Mouse (Mus musculus) neural tube, embryonic 11.5 days (tissue): ENCODE measurements at regions not wholly inside any gene's neighbourhood (a gene's known extent, or its start where the extent isn't known, plus 50 kb on each side); places are given as distances from the start of the nearest gene placed in this dataset.

ENCODE experiments used
- ATAC-seq: fragments of 200-750 bp; cut with Nextera tagmentation; 2 replicates; pipeline ENCODE4 v1.8.0; 2017; ENCODE audit warnings: moderate number of reproducible peaks, mild to moderate bottlenecking, moderate TSS enrichment, moderate library complexity; ENCODE audit not compliant: insufficient read depth, low FRiP score, low TSS enrichment
- DNase-seq: peaks from one replicate; pipeline ENCODE4 v3.0.0-alpha.2; 2015; ENCODE audit warnings: low spot score
- H3K27ac ChIP-seq: fragments of 300-500 bp; sonication (generic); 2 replicates; pipeline ENCODE4 v1.5.1; 2014; ENCODE audit warnings: low read depth, mild to moderate bottlenecking, low read length
- H3K27me3 ChIP-seq: fragments of 300-500 bp; sonication (generic); 2 replicates; pipeline ENCODE4 v1.6.1; 2014; ENCODE audit warnings: mild to moderate bottlenecking, low read length, mixed read lengths; ENCODE audit not compliant: control insufficient read depth, insufficient read depth
- H3K36me3 ChIP-seq: fragments of 300-500 bp; sonication (generic); 2 replicates; pipeline ENCODE4 v1.6.1; 2014; ENCODE audit warnings: mild to moderate bottlenecking, low read length, moderate library complexity, mixed read lengths; ENCODE audit not compliant: control insufficient read depth, insufficient read depth
- H3K4me1 ChIP-seq: fragments of 300-500 bp; sonication (generic); 2 replicates; pipeline ENCODE4 v1.6.1; 2014; ENCODE audit warnings: low read length, mixed read lengths; ENCODE audit not compliant: control insufficient read depth, insufficient read depth
- H3K4me2 ChIP-seq: fragments of 300-500 bp; sonication (generic); 2 replicates; pipeline ENCODE4 v1.6.1; 2014; ENCODE audit warnings: low read depth, mild to moderate bottlenecking, moderate library complexity
- H3K4me3 ChIP-seq: fragments of 300-500 bp; sonication (generic); 2 replicates; pipeline ENCODE4 v1.5.1; 2014; ENCODE audit warnings: low read depth, low read length
- H3K9ac ChIP-seq: fragments of 300-500 bp; sonication (generic); 2 replicates; pipeline ENCODE4 v1.6.1; 2014; ENCODE audit warnings: mild to moderate bottlenecking, low read length
- H3K9me3 ChIP-seq: fragments of 300-500 bp; sonication (generic); 2 replicates; pipeline ENCODE4 v1.6.1; 2016; ENCODE audit warnings: low read length; ENCODE audit not compliant: control insufficient read depth
- WGBS: fragments of 180-500 bp; shearing (Covaris S2); extraction: QIAGEN DNeasy Blood & Tissue Kit; methylation state at CpG from one replicate; pipeline ENCODE4 v1.1.7; 2014; 5-methylcytosine and 5-hydroxymethylcytosine counted together

- no peak for DNase-seq
- H3K27me3 ChIP-seq: no peaks in the 10 kb centered on the region
- no peak overlapping the region for H3K9ac ChIP-seq
- H3K4me2 ChIP-seq: no peak overlapping the region
- H3K4me1 ChIP-seq: no peaks in the 10 kb centered on the region
- no peak overlapping the region for H3K4me3 ChIP-seq
- no peak overlapping the region for H3K27ac ChIP-seq
- H3K9me3 ChIP-seq: no peaks in the 10 kb centered on the region
- no peak for ATAC-seq
- H3K36me3 ChIP-seq: no peaks in the 10 kb centered on the region
These were observed 118.0 kb upstream of the Ufm1 start for GRCm38 (mm10) chr3:53981585-53981984.

- no peak for ATAC-seq
- 70% methylated on average over 5 of the region's 5 CpGs for WGBS
These were observed 113.9 kb upstream of the Ufm1 start for GRCm38 (mm10) chr3:53977379-53978080.

GRCm38 (mm10) chr3:53974905-53975551, 111.4 kb upstream of the Ufm1 start:
- Histone ChIP-seq H3K4me1 (no peaks in the 10 kb centered on the region), H3K4me2 (no peak overlapping the region), H3K27me3 (no peaks in the 10 kb centered on the region), H3K27ac (no peak overlapping the region), H3K36me3 (no peaks in the 10 kb centered on the region), H3K9me3 (no peaks in the 10 kb centered on the region), H3K9ac (no peak overlapping the region), H3K4me3 (no peak overlapping the region)
- ATAC-seq: no peak
- DNase-seq: no peak
- 49% methylated on average over 10 of the region's 10 CpGs for whole genome bisulfite sequencing

More at GRCm38 (mm10) chr3:53977379-53978080, 113.9 kb upstream of the Ufm1 start:
- Histone ChIP-seq H3K27me3 (no peaks in the 10 kb centered on the region), H3K4me3 (no peak overlapping the region), H3K9me3 (no peaks in the 10 kb centered on the region), H3K36me3 (no peaks in the 10 kb centered on the region), H3K27ac (no peak overlapping the region), H3K9ac (no peak overlapping the region), H3K4me1 (no peaks in the 10 kb centered on the region), H3K4me2 (no peak overlapping the region)
- no peak for DNase-seq

DNA sequence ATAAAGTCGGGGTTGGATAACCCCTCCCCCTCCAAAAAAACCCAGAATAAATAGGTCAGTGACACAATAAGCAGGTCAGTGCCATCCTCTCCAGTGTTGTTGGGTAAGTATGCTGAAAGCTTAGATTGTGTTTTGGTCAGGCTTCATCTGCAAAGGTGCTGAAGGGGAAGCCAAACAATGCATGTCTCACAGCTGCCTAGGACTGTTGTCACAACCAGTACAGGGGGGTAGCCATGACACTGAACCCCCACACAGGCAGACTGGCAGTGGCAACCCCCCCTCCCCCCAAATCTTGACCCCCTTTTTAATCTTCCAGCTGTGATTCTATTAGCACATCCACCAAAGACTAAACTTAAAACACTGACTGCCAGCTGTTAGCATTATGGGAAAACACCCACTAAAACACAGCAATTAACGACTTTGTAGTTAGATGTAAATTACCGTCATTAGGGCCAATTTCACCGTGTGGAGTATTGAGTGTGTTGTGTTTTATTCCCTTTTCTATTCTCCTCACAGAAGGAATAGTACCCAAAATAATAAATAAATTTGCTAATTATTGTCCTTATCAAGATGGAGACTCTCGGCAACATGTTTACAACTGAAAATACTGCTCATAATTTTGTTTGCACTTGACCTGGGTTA, 105.5 kb upstream of the Ufm1 start:
- Histone ChIP-seq H3K36me3 (no peaks in the 10 kb centered on the region), H3K4me1 (no peaks in the 10 kb centered on the region), H3K27ac (no peak overlapping the region), H3K4me3 (no peak overlapping the region), H3K9me3 (no peaks in the 10 kb centered on the region), H3K4me2 (no peak overlapping the region), H3K9ac (no peak overlapping the region), H3K27me3 (no peaks in the 10 kb centered on the region)
- ATAC-seq (no peak), DNase-seq (no peak)
- WGBS: 37% methylated on average over 5 of the region's 5 CpGs

DNA sequence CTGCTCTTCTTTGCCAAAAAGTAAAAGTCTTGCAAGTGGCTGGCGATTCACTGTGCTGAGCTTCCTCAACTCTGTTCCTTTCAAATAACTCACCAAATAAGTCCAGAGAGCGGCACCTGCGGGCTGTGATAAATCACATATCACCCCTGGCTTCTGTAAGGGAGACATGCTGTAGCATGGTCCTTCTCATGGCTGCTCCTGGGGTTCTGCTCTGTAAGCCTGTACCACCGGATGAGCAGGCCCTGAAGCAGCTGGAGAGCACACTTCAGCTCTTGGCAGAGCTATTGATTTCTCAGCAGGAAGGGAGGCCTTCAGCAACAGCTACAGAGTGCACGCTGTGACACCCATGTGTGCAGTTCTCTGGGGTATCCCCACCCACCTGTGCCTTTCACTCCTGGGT, 101.5 kb upstream of the Ufm1 start:
- Histone ChIP-seq H3K27me3 (no peaks in the 10 kb centered on the region), H3K4me1 (no peaks in the 10 kb centered on the region), H3K9ac (no peak overlapping the region), H3K9me3 (no peaks in the 10 kb centered on the region), H3K36me3 (no peaks in the 10 kb centered on the region), H3K27ac (no peak overlapping the region), H3K4me3 (no peak overlapping the region), H3K4me2 (no peak overlapping the region)
- DNase-seq: no peak
- WGBS: 64% methylated on average over 5 of the region's 5 CpGs
- no peak for ATAC-seq

- no peaks in the 10 kb centered on the region for H3K9me3 ChIP-seq
- ATAC-seq: no peak
- H3K36me3 ChIP-seq: no peaks in the 10 kb centered on the region
- H3K9ac ChIP-seq: no peak overlapping the region
- 92% methylated on average over 2 of the region's 2 CpGs for WGBS
- no peak overlapping the region for H3K27ac ChIP-seq
- no peak overlapping the region for H3K4me3 ChIP-seq
- no peak for DNase-seq
- H3K4me2 ChIP-seq: no peak overlapping the region
- no peaks in the 10 kb centered on the region for H3K4me1 ChIP-seq
- no peaks in the 10 kb centered on the region for H3K27me3 ChIP-seq
These were observed 90.2 kb upstream of the Ufm1 start for GRCm38 (mm10) chr3:53953801-53954200.

- no peaks in the 10 kb centered on the region for H3K4me1 ChIP-seq
- no peak overlapping the region for H3K4me3 ChIP-seq
- DNase-seq (no peak), ATAC-seq (no peak)
- 84% methylated on average over 3 of the region's 3 CpGs for WGBS
- no peaks in the 10 kb centered on the region for H3K36me3 ChIP-seq
- no peak overlapping the region for H3K4me2 ChIP-seq
- no peak overlapping the region for H3K9ac ChIP-seq
- H3K27ac ChIP-seq: no peak overlapping the region
- H3K27me3 ChIP-seq: no peaks in the 10 kb centered on the region
- H3K9me3 ChIP-seq: no peaks in the 10 kb centered on the region
These were observed 76.1 kb upstream of the Ufm1 start for GRCm38 (mm10) chr3:53939684-53940189.

DNA sequence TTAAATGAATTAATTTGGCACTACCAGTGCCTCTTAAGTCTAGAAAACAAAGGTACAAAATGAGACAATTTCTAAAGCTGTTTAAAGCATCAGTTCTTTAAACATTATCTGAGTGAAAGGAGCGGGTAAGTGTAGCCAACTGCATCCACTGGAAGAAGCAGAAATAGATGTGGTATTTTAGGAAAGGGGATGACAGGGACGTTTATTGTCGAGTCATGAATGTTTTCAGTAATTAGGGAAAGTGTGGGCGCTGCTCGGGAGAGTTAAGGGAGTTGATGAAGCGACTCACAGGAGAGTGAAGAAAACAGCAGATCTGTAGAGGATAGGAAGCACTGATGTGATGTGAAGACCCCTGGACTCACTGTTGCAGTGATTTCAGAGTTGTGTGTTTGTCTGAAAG, 68.1 kb upstream of the Ufm1 start:
- ATAC-seq (no peak), DNase-seq (no peak)
- WGBS: 81% methylated on average over 6 of the region's 6 CpGs
- H3K9me3 ChIP-seq: no peaks in the 10 kb centered on the region
- H3K4me1 ChIP-seq: no peaks in the 10 kb centered on the region
- H3K4me2 ChIP-seq: no peak overlapping the region
- H3K4me3 ChIP-seq: no peak overlapping the region
- no peak overlapping the region for H3K27ac ChIP-seq
- no peaks in the 10 kb centered on the region for H3K27me3 ChIP-seq
- H3K9ac ChIP-seq: no peak overlapping the region
- H3K36me3 ChIP-seq: no peaks in the 10 kb centered on the region

GRCm38 (mm10) chr3:53919941-53920340, 56.3 kb upstream of the Ufm1 start:
- WGBS: 90% methylated on average over 2 of the region's 2 CpGs
- Histone ChIP-seq H3K4me3 (no peak overlapping the region), H3K27ac (no peak overlapping the region), H3K9ac (no peak overlapping the region), H3K4me2 (no peak overlapping the region), H3K27me3 (no peaks in the 10 kb centered on the region), H3K9me3 (no peaks in the 10 kb centered on the region), H3K36me3 (no peaks in the 10 kb centered on the region), H3K4me1 (no peaks in the 10 kb centered on the region)
- no peak for DNase-seq
- ATAC-seq: no peak
